Mouse (Mus musculus) CH12.LX (cell line): ENCODE results near the gene Zfp318.

ENCODE experiments used
- CTCF ChIP-seq, 2 experiments: IDR thresholded peaks in 1 of 2; conservative IDR thresholded peaks in 1 of 2; 2 replicates each; pipeline ENCODE4 v1.5.1; 2011 to 2012; ENCODE audit warnings: low read depth in 2 of 2, low read length in 2 of 2, improper control_type of control experiment in 1 of 2, inconsistent platforms in 1 of 2, mild to moderate bottlenecking in 1 of 2, moderate library complexity in 1 of 2
- ELF1 ChIP-seq: IDR thresholded peaks from 2 replicates; pipeline ENCODE4 v1.6.1; 2014; ENCODE audit warnings: low read depth, mild to moderate bottlenecking, inconsistent platforms, low read length, improper control_type of control experiment
- EP300 ChIP-seq: IDR thresholded peaks from 2 replicates; pipeline ENCODE4 v1.6.1; 2011; ENCODE audit warnings: low read length, improper control_type of control experiment
- MEF2A ChIP-seq: IDR thresholded peaks from 2 replicates; pipeline ENCODE4 v1.6.1; 2014; ENCODE audit warnings: low read depth, mild to moderate bottlenecking, inconsistent platforms, low read length, improper control_type of control experiment, borderline replicate concordance
- POLR2A ChIP-seq: IDR thresholded peaks from 2 replicates; pipeline ENCODE4 v1.6.1; 2011; ENCODE audit warnings: low read depth, mild to moderate bottlenecking, improper control_type of control experiment, low read length
- TCF12 ChIP-seq: IDR thresholded peaks from 2 replicates; pipeline ENCODE4 v1.6.1; 2014; ENCODE audit warnings: low read depth, mild to moderate bottlenecking, inconsistent platforms, low read length, improper control_type of control experiment
- UBTF ChIP-seq: IDR thresholded peaks from 2 replicates; pipeline ENCODE4 v1.6.1; 2012; ENCODE audit warnings: low read depth, mild to moderate bottlenecking, inconsistent platforms, low read length, improper control_type of control experiment, moderate library complexity
- ZKSCAN1 ChIP-seq: IDR thresholded peaks from 2 replicates; pipeline ENCODE4 v1.6.1; 2012; ENCODE audit warnings: low read depth, inconsistent platforms, low read length, improper control_type of control experiment, borderline replicate concordance

GRCm38 (mm10) chr17:46461347-46461746, 77.8 kb downstream of the Zfp318 start:
- TF ChIP-seq POLR2A, result no peak
- TF ChIP-seq CTCF (conservative IDR thresholded peaks at IDR 0.05 in 1 of 2, IDR thresholded peaks at IDR 0.05 in 1 of 2; ENCODE audit: low read depth in 2 of 2, low read length in 2 of 2), result no peak
- no peak for TF ChIP-seq EP300
- TF ChIP-seq TCF12, result no peak
- no peak for TF ChIP-seq UBTF
- TF ChIP-seq ZKSCAN1, result no peak
- no peak for TF ChIP-seq MEF2A
- no peak for TF ChIP-seq ELF1
